Mouse (Mus musculus): ENCODE results near the gene Rasgrf1.

DNA sequence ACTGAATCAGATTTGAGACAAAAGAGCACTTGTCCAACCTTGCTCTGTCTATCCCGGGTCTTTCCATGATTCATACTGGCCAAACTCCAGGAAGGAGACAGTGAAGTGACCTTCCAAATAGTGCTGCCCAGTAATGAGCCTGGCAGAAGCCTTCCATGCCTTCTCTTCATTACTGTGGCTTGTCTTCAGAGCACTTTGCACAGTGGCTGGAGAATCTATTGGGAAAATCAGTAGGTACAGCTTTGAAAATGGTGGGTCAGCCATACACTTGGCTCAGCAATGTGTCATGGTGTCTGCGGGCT is 150.8 kb downstream of the Rasgrf1 start:
- TF ChIP-seq CTCF (IDR thresholded peaks at IDR 0.05; ENCODE audit: extremely low read depth, insufficient read depth, low read length): no peak
- TF ChIP-seq POLR2A (IDR thresholded peaks at IDR 0.05; ENCODE audit: extremely low read depth, insufficient read depth, low read length): no peak

Data from cortical plate, adult 2 months (tissue).